Comparison of ENCODE assay signal across 27 mouse cellular contexts in genomic region chr8:106315402-106316187, GRCm38 (mm10). TPM values are rescaled to one million over a fixed set of nuclear protein-coding genes. Genes with fewer than 3 reads are reported as not detected.
DNase-seq lines count a peak whose midpoint lies in the region; ATAC-seq lines count a peak whose summit lies in the region.
"Had no signal": no experiment of that assay in that cellular context is flagged by ENCODE, and none has a peak within 500 bp of the region (broad histone marks: within the 10 kb centered on the region; RNA-seq: fewer than 3 reads in every experiment).

No protein-coding gene starts in this region.

- 0 out of 2 replicates have a peak, but pooled peaks cover 4% of the 10 kb centered on the region for H3K4me1 ChIP-seq in intestine, embryonic 15.5 days (replicated peaks)
- H3K4me1 ChIP-seq: heart, embryonic 13.5 days; limb, embryonic 13.5 days; liver, embryonic 13.5 days had no signal

- no peak overlapping the region for H3K4me3 ChIP-seq in intestine, embryonic 15.5 days (replicated peaks)
- H3K4me3 ChIP-seq: forebrain, embryonic 12.5 days; heart, adult 2 months; heart, embryonic 13.5 days; limb, embryonic 13.5 days; liver, embryonic 13.5 days had no signal

- no peak overlapping the region for H3K27ac ChIP-seq in intestine, embryonic 15.5 days
- H3K27ac ChIP-seq: forebrain, embryonic 12.5 days; heart, adult 2 months; heart, embryonic 13.5 days; kidney, postnatal 0 days; limb, embryonic 13.5 days; liver, embryonic 13.5 days; macrophage had no signal

- no peaks in the 10 kb centered on the region for H3K27me3 ChIP-seq in intestine, embryonic 15.5 days (replicated peaks)
- H3K27me3 ChIP-seq in splenic B cell, adult 2 months (ENCODE audit: control insufficient read depth, insufficient read depth, low read length, poor library complexity, severe bottlenecking): no peaks in the 10 kb centered on the region
- H3K27me3 ChIP-seq: forebrain, embryonic 12.5 days; limb, embryonic 13.5 days; liver, embryonic 13.5 days had no signal

- no peaks in the 10 kb centered on the region; the same call in 1 of the 2 replicates for H3K9me3 ChIP-seq in intestine, embryonic 15.5 days
- H3K9me3 ChIP-seq: forebrain, embryonic 12.5 days; heart, embryonic 13.5 days; limb, embryonic 13.5 days; liver, embryonic 13.5 days had no signal

- no peaks in the 10 kb centered on the region for H3K36me3 ChIP-seq in intestine, embryonic 15.5 days
- H3K36me3 ChIP-seq in splenic B cell, adult 2 months (ENCODE audit: control insufficient read depth, insufficient read depth, low read length, poor library complexity, severe bottlenecking): no peaks in the 10 kb centered on the region
- H3K36me3 ChIP-seq: forebrain, embryonic 12.5 days; heart, embryonic 13.5 days; limb, embryonic 13.5 days; liver, embryonic 13.5 days had no signal

- WGBS in intestine, embryonic 15.5 days: 74% methylated on average over 6 of the region's 6 CpGs

- H3K4me2 ChIP-seq in intestine, embryonic 15.5 days (replicated peaks): no peak overlapping the region
- H3K4me2 ChIP-seq: forebrain, embryonic 12.5 days; heart, embryonic 13.5 days; limb, embryonic 13.5 days; liver, embryonic 13.5 days had no signal

- DNase-seq in frontal cortex, adult 2 months (ENCODE audit: extremely low spot score in 1 of 2, low spot score in 1 of 2): no peak
- DNase-seq in brain, adult 2 months (ENCODE audit: low read depth, low spot score): peak; percentile 50
- peak; percentile 45 for DNase-seq in splenic B cell, adult 2 months (ENCODE audit: low read depth, low spot score)
- DNase-seq in lung, postnatal 14 days: no peak
- DNase-seq in kidney, adult 11 months: no peak
- no peak for DNase-seq in T-cell, adult 2 months (ENCODE audit: low spot score)
- DNase-seq: adrenal gland, postnatal 10 days; cerebellum, adult 11-12 months; cerebellum, adult 9-11 months; forebrain, postnatal 0 days; gastrocnemius, postnatal 14 days; heart, adult 2 months; heart, postnatal 10 days; kidney, adult 8-10 months; liver, embryonic 13.5 days; lung, adult 18-20 months; midbrain, embryonic 14.5 days; retina, postnatal 1 day; right cerebral cortex, postnatal 14 days had no signal

- H3K9ac ChIP-seq in intestine, embryonic 15.5 days: no peak overlapping the region
- H3K9ac ChIP-seq: forebrain, embryonic 12.5 days; forebrain, postnatal 0 days; heart, embryonic 13.5 days; limb, embryonic 13.5 days; liver, embryonic 13.5 days had no signal

- 0 out of 2 replicates have a peak, but pooled peaks have one; percentile 42 for ATAC-seq in frontal cortex, adult (ENCODE audit: low TSS enrichment)
- ATAC-seq in intestine, embryonic 15.5 days: peak; percentile 83
- ATAC-seq: forebrain, postnatal 0 days; lung, postnatal 0 days had no signal

RNA-seq across cellular contexts. Expression of gene Smpd3, which starts 22.2 kb away (rescaled TPM):
- 20.7 and 20.9 TPM in 2 replicates for polyA plus RNA-seq in frontal cortex, adult 2 months (2012; rRNA removed)
- 21.8 and 22.3 TPM in 2 replicates for polyA plus RNA-seq in intestine, embryonic 15.5 days (2015; fragmentation: Nextera tagmentation; extraction: Ambion mirVana)

Comparison
In these comparisons a context has a peak if more than half of its experiments do, and no peak if none do; other contexts are left out.
1. DNase-seq: peak in brain, adult 2 months (single experiment) and splenic B cell, adult 2 months (single experiment); none in frontal cortex, adult 2 months (0 of 2), lung, postnatal 14 days (single experiment), kidney, adult 11 months (single experiment) and T-cell, adult 2 months (single experiment).